Comparison of ENCODE assay signal across 9 mouse cellular contexts in the genomic region with DNA sequence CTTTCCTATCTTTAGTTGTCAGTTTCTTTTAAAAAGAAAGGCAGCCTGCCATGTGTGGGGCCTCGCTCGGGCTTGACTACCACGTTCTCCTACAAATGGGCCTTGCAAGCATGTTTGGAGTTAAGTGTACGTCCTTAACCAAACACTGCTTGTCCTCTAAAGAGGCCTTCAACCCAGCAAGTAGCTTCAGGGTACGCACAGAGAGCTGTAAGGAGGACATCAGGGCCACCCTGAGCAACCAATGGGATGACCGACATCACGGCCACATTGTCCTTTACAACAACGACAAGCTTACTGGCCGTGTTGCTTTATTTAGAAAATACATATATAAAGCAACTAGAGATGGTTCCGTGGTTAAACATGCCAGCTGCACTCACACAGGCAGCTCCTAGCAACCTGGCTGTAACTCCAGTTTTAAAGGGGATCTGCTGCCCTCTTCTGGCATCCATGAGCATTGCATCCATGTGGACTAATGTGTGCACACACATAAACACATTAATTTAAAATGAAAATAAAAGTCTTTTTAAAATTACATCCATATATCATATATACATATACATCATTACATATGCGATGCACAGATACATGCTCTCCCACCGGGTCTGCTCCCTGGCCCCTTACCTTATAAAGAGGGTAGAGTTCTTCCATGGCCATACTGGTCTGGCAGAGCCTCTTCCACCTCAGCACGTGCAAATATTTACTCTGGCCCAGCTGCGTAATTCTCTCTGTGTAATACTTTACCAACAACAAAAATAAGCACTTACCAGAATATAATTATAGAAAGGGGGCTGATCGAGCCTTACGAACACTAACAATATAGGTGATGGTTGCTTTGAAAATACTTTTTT. TPM values are rescaled to one million over a fixed set of nuclear protein-coding genes. Genes with fewer than 3 reads are reported as not detected.
DNase-seq lines count a peak whose midpoint lies in the region; ATAC-seq and TF ChIP-seq lines count a peak whose summit lies in the region.
"Had no signal": no experiment of that assay in that cellular context is flagged by ENCODE, and none has a peak within 500 bp of the region (broad histone marks: within the 10 kb centered on the region; RNA-seq: fewer than 3 reads in every experiment).

No protein-coding gene starts in this region.

- H3K4me3 ChIP-seq in ES-Bruce4 (ENCODE audit: low read depth, low read length) = no peak overlapping the region
- H3K4me3 ChIP-seq in forebrain, embryonic 10.5 days = no peak overlapping the region
- no peak overlapping the region for H3K4me3 ChIP-seq in lung, postnatal 0 days (ENCODE audit: low read depth, low read length)

- no peak overlapping the region for H3K9ac ChIP-seq in ES-Bruce4 (ENCODE audit: low read depth, poor library complexity, severe bottlenecking)
- no peak overlapping the region for H3K9ac ChIP-seq in lung, postnatal 0 days (replicated peaks; ENCODE audit: low read depth)

- TF ChIP-seq EP300 in ES-Bruce4 (IDR thresholded peaks at IDR 0.05; ENCODE audit: insufficient read depth, low read depth, low read length) = no peak
- no peak for TF ChIP-seq EP300 in lung, postnatal 0 days (IDR thresholded peaks at IDR 0.05)

- H3K4me2 ChIP-seq in lung, postnatal 0 days (replicated peaks; ENCODE audit: low read depth, low read length) = no peak overlapping the region

- peak; percentile 65 for TF ChIP-seq CTCF in ES-Bruce4 (IDR thresholded peaks at IDR 0.05; ENCODE audit: low read depth, low read length)
- peak; percentile 92 for TF ChIP-seq CTCF in lung, postnatal 0 days (IDR thresholded peaks at IDR 0.05)

- DNase-seq in brain, embryonic 18.5 days (ENCODE audit: low read depth, low spot score) = peak; percentile 60
- DNase-seq in forebrain, embryonic 10.5 days (ENCODE audit: extremely low spot score, low spot score) = peak; percentile 81
- DNase-seq in heart, postnatal 10 days = peak; percentile 89 to 94
- peak; percentile 74 to 91 for DNase-seq in layer of hippocampus, adult 8-10 months (ENCODE audit: low spot score in 2 of 2)
- DNase-seq in lung, postnatal 0 days (ENCODE audit: low spot score) = peak; percentile 85
- DNase-seq in ovary, postnatal 36 days (ENCODE audit: low spot score) = peak; percentile 77
- DNase-seq in thymus, postnatal 14 days = peak; percentile 92

- H3K36me3 ChIP-seq in ES-Bruce4 (ENCODE audit: control insufficient read depth, insufficient read depth, low read length, poor library complexity, severe bottlenecking) = no peaks in the 10 kb centered on the region
- no peaks in the 10 kb centered on the region for H3K36me3 ChIP-seq in forebrain, embryonic 10.5 days (replicated peaks)
- H3K36me3 ChIP-seq in lung, postnatal 0 days (ENCODE audit: insufficient read depth, low read length) = no peaks in the 10 kb centered on the region

- intact Hi-C loops in heart, postnatal 10 days (cut with DNase I) = loop anchor here (1.0 to 10.0 kb wide), 4 partner anchors 85 to 612 kb away; no protein-coding TSS in a partner anchor

- TF ChIP-seq POLR2A in ES-Bruce4 (IDR thresholded peaks at IDR 0.05; ENCODE audit: insufficient read depth, low read length) = no peak

- H3K27ac ChIP-seq in ES-Bruce4 (ENCODE audit: insufficient read depth, low read length) = no peak overlapping the region
- no peak overlapping the region for H3K27ac ChIP-seq in forebrain, embryonic 10.5 days
- no peak overlapping the region for H3K27ac ChIP-seq in lung, postnatal 0 days (ENCODE audit: low read length)
- H3K27ac ChIP-seq: macrophage had no signal

- H3K9me3 ChIP-seq in ES-Bruce4 (replicated peaks; ENCODE audit: control insufficient read depth, insufficient read depth, low read length, poor library complexity, severe bottlenecking) = no peaks in the 10 kb centered on the region
- H3K9me3 ChIP-seq in forebrain, embryonic 10.5 days = peaks cover 13% of the 10 kb centered on the region; the same call in 1 of the 2 replicates
- H3K9me3 ChIP-seq in lung, postnatal 0 days (ENCODE audit: low read length) = no peaks in the 10 kb centered on the region

- 48% methylated on average over 16 of the region's 16 CpGs for WGBS in forebrain, embryonic 10.5 days
- WGBS in lung, postnatal 0 days = 23% methylated on average over 16 of the region's 16 CpGs

- H3K4me1 ChIP-seq in ES-Bruce4 (ENCODE audit: control insufficient read depth, insufficient read depth, low read length) = no peaks in the 10 kb centered on the region
- H3K4me1 ChIP-seq in forebrain, embryonic 10.5 days = peaks cover 22% of the 10 kb centered on the region
- no peaks in the 10 kb centered on the region for H3K4me1 ChIP-seq in lung, postnatal 0 days (ENCODE audit: insufficient read depth, low read depth, low read length)

- no peaks in the 10 kb centered on the region for H3K27me3 ChIP-seq in ES-Bruce4 (ENCODE audit: control insufficient read depth, insufficient read depth, low read length, poor library complexity, severe bottlenecking)
- peaks cover 27% of the 10 kb centered on the region for H3K27me3 ChIP-seq in forebrain, embryonic 10.5 days (ENCODE audit: poor library complexity, severe bottlenecking)
- no peaks in the 10 kb centered on the region for H3K27me3 ChIP-seq in lung, postnatal 0 days (replicated peaks; ENCODE audit: insufficient read depth, low read length)

- ATAC-seq in lung, postnatal 0 days = peak; percentile 43

RNA-seq across cellular contexts. Expression of gene Ccdc162, which starts 33.7 kb away (rescaled TPM):
- 3.5 and 5.1 TPM in 2 replicates for polyA plus RNA-seq in ES-Bruce4 (2011; ENCODE audit: insufficient read depth, insufficient read length, low read depth, missing spikeins)
- 0.33 and 0.68 TPM in 2 replicates for polyA plus RNA-seq in forebrain, embryonic 10.5 days (2016; fragmentation: Nextera tagmentation; extraction: Ambion mirVana)
- total RNA-seq in heart, postnatal 10 days (2021) = under 1 TPM; 0.07 to 0.79 TPM
- 1 to 10 TPM; 1.1 to 2.8 (median 2.0) TPM for total RNA-seq in layer of hippocampus, adult 8-10 months (2022)
- 2.2 and 3.0 TPM in 2 replicates for polyA plus RNA-seq in lung, postnatal 0 days (2015; fragmentation: Nextera tagmentation; extraction: Ambion mirVana)
- polyA plus RNA-seq: macrophage had no signal
